Mouse (Mus musculus): ENCODE measurements around the gene Mccc1. TPM values are rescaled to one million over a fixed set of nuclear protein-coding genes. Genes with fewer than 3 reads are reported as not detected.

Mccc1 gene
- total RNA-seq (2021) = 10 to 100 TPM; 34.3 to 35.3 TPM
- long read RNA-seq, experiment 1, transcript Mccc1-201 (19 exons, 2,455 nt) = major isoform, 66 of 79 reads
- long read RNA-seq, experiment 1, partial matches to known transcripts = 2 of 79 reads
- long read RNA-seq, experiment 1, other reads (novel, unspliced or antisense) = 11 of 79 reads
- long read RNA-seq, experiment 2, transcript Mccc1-201 (19 exons, 2,455 nt) = major isoform, 44 of 54 reads
- long read RNA-seq, experiment 2, partial matches to known transcripts = 5 of 54 reads
- long read RNA-seq, experiment 2, other reads (novel, unspliced or antisense) = 5 of 54 reads

DNA sequence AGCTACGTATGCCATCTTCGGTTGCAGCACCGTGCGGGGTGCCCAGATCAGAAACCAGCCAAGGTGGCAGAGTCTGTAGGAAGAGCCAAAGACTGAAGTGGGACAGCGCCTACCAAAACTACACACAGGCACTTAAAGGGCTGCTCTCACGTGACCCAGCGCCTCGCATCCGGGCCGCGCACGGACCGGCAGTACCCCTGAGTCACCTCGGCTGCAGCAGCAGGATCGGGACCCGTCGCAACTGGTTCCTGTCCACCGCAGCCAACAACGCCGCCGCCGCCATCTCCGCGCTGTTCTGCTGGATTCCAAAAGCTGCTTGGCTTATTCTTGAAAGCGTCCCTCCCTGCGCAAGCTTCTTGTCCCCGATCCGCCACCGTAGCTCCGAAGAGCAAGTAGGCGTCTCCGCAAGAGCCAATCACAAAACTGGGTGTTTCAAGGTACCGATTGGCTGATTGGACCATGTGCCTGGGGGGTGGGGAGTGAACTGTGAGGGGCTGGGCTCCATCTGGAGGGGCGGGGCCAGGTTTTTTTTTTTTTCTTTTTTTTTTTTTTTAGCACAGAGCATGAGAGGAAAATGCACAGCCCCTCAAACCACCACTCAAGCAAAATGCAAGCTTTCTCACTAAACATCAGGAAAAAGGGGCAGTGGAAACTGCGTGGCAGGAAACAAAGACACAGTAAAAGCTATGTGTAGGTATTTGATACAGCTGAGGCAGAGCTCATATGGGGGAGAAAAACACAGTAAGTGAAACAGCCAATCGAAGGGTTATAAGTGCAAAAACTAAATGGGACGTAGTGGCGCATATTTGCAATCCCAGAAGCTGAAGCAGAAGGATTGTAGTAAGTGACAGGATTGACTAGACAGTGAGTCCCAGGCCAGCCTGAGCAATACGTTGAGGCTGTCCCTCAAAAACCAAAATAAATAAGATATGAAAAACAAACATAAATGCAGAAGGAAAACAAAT lies at the start of gene Mccc1:
Gene Mccc1, minus strand, starts transcription at position 404 of the 965 bp plus-strand sequence.
- DNase-seq (ENCODE audit: low spot score) = peak; percentile 96

DNA sequence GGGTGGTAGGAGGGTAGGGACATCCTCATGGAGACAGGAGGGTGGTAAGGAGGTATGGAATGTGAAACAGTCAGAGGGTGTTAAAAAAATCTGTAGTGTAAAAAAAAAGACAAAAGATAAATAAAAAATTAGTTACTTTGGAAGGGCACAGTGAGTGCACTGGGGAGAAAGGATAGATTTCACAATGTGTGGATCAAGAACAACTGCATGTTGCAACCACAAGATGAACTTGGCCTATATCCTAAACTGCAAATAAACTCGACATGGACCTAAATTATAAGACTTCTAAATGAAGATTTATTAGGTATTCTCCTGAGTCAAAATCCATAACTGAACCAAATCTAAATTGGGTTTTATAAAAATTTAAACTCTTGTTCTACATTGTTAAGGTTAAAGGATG lies 48.6 kb upstream of the Mccc1 start:
- DNase-seq (ENCODE audit: low spot score) = no peak

DNA sequence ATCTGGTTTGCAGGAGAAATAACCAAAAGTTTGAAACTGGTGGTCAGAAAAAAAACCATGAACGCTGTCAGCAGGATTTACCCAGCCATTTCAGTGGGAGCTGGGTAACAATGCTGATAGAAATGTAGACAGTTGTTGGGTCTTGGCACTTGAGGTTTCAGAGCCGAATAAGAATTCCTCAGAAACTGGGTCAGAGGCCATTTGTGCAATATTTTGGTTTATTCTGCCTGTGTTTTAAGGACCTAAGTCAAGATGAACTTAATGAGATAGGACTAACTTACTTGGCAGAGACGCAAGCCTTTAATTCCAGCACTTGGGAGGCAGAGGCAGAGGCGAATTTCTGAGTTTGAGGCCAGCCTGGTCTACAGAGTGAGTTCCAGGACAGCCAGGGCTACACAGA lies 44.6 kb upstream of the Mccc1 start:
- DNase-seq (ENCODE audit: low spot score) = no peak

DNA sequence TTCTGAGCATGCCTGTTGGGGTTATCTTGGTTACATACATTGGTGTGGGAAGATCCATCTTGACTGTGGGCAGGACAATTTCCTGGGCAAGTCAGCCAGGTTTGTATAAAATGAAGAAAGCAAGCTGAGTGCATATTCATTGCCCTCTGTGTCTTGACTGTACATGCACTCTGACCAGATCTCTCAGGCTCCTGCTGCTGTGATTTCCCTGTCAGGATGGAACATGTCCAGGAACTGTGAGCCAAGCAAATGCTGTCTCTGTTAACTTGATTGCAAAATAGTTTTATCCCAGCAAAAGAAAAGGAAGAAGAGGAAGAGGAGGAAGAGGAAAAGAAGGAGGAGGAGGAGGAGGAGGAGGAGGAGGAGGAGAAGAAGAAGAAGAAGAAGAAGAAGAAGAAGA lies 44.0 kb upstream of the Mccc1 start:
- no peak for DNase-seq (ENCODE audit: low spot score)

DNA sequence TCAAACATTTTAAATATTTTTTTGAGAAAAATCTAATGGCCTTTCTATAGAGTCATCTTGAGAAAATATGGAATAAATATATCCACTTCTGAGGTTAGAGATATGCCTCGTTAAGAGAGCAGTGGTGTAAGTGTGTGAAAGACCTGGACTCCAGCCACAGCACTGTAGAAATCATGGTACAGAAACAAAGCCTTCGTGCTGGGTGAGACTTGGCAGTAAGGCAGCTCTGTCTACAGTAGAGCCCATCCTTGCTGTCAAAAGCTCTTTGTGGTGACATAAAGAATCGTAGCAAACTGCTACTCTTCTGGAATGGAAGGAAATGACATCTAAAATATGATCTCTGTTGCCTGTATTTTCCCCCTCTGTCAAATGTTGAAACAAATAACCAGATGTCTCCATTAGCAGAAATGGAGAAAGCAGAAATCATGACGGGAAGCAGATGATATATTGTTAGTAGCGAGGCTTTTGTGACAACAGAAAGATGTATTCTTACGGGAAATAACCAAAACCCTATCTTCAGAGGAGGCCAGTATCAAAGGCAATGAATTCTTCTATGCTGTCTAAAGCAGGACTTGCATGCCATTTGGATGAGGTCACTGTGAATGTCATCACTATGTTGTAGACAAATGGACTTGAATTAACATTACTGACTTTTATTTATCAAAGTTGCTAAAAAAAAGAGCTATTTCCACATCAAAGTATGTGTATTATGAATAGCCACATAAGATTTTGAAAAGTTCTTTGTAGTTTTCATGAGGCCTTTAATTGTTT lies 31.4 kb upstream of the Mccc1 start:
- no peak for DNase-seq (ENCODE audit: low spot score)

DNA sequence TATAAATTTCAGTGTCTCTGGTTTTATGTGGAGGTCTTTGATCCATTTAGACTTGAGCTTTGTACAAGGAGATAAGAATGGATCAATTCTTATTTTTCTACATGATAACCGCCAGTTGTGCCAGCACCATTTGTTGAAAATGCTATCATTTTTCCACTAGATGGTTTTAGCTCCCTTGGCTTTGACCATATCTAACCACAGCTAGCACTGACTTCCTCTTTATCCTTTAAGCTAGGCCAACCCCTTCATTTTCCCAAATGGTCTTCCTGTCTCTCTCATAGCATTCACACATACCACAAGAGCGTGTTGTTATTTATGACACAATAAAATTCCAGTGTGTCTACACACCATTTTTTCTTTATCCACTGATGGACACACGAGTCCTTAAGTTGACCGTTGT lies 29.5 kb upstream of the Mccc1 start:
- DNase-seq (ENCODE audit: low spot score) = no peak

DNA sequence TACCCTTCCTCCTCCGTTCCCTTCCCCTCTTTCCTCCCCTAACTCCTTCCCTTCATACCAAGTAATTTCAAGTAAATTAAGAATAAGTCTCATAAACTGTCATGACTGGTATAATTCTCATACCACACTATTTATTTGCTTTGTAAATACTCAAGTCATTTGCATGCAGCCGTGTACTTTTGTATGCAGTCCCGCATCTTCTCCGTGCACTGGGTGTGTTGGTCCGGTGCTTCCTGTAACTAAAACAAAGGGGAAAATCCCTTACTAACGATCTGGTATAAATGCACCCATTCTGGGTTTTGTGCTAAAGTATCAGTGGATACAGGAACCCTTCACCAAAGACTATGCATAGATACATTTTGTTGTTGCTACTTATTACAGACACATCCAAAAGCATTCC lies 25.3 kb upstream of the Mccc1 start:
- no peak for DNase-seq (ENCODE audit: low spot score)

DNA sequence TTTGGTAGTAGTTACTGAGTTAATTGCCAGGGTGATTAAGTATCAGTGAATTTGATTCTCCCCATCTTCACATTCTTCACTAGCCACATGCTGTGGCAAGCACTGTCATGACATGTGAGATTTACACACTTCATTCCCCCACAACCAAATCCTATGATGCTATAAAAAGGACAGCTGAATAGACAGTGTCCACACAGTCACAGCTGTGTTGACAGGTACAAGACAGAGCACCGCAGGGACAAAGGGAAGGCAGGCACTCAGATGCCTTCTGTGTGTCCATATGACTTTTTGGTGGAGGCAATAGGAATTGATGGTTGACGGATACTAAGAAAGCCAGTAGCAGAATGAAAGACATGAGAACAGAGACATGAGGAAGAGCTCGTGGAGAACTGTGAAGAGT lies 10.8 kb upstream of the Mccc1 start:
- DNase-seq (ENCODE audit: low spot score) = no peak

DNA sequence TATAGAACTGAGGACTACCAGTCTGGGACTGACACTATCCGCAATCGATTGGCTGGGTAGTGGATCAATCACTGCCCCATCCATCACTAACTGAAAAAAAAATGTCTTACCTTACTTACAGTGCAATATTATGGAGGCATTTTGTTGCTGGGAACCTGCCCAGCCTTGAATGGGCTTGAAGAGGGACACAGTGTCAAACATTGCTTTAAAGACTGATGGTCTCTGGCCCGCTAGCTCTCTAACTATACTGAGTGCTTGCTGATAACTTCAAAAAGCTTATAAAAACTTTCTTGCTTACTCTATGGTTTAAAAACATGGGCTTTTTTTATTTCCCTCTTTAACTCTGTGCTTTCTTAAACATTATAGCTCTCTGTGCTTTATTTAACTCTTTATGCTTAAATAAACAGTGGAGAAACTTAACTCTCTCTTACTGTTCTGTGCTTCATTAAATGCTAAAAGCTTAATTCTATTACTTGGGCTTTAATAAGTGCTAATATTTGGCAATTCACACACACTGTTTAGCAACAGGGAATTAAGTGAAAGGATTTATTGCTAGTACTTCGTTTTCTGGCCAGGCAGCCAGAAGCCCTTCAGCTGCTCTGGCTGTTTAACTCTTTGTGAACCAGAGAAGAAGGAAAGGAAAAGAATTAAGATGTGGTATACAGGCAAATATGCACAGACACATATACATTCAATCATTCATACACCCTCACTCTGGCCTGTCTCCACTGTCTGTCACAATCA lies 8.1 kb upstream of the Mccc1 start:
- DNase-seq (ENCODE audit: low spot score) = no peak

DNA sequence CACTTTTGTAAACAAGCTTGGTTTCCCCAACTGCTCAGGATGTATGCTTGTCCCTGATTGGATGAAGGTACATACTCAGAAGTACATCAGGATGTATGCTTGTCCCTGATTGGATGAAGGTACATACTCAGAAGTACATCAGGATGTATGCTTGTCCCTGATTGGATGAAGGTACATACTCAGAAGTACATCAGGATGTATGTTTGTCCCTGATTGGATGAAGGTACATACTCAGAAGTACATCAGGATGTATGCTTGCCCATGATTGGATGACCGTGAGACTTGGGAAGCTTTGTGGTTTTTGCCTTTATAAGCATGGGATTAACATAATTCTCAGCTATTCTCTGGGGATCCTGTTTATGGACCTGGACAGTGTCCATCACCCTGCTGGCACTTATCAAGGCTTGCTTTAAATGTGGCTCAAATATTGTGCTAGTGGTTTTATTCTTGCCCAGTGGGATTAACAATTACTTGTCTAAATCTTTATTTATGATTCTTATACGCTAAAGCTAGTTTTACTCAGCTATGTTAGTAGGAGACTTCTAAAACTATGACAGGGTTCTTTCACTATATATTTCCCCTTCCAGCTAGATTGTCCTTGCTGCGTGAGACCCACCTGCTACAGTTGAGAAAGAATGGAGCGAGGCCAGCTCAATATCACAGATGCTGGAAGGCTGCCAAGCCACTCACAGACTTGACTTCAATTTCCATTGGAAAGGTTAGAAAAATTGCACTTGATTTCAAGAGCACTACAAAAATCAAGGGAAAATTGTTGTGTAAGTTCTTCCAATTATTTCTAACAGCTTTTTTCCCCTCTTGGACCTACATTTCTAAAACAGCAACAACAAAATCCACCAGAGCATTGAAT lies 3.8 kb upstream of the Mccc1 start:
- DNase-seq (ENCODE audit: low spot score) = no peak

DNA sequence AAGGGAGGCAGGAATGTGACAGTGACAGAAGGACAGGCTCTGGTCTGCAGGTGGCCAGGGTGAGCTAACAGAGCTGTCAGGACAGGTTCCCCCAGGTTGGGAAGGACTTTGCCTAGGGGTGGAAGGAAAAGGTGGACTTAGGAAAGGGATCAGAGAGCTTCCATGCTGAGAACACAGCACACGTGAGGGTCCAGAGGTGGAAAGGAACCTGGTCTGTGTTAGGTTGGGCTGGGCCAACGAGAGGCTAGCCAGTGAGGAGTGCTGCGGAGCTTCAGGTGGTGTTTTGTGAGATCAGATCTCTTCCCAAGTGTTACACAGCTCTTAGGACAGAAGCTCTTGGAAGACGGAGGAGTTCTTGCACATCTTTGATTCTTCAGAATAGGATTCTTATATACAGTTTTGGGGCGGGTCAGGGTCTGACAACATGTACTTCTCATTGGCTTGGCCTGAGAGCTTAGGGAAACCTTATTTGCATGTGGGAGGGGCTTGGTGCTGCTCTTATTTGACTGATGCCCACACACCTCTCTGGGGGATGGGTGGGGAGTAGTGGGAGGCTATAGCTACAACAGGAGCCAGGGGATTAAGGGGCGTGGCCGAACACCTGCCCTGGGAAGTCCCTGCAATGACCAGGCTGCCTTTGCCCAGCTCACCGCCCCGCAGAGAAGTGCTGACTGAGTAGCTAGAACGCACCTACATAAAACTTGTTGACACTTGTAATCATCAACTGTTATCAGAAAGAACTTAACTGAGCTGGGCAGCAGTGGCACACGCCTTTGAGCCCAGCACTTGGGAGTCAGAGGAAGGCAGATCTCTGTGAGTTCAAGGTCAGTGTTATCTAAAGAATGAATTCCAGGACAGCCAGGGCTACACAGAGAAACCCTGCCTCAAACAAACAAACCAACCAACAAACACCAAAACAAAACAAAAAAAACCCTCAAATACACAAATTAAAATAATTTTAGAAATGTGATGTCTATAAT lies 5.6 kb downstream of the Mccc1 start:
- no peak for DNase-seq (ENCODE audit: low spot score)

DNA sequence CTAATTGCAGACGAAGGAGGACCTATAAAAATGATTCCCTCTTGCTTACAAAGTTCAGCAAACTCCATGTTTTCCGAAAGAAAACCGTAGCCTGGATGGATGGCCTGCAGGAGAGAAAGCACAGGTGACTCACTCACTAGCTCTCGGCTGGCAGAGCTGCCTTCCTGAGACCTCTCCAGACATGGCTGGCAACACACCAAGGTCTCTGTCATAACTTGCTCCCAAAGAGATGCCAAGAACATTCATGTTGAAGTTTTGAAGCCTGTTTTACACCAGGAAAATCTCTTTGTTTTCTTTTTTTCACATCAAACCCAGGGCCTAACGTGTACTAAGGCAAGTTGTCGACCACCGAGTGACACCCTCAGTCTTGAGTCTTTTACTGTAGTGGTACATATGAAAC lies 9.8 kb downstream of the Mccc1 start:
- DNase-seq (ENCODE audit: low spot score) = no peak

DNA sequence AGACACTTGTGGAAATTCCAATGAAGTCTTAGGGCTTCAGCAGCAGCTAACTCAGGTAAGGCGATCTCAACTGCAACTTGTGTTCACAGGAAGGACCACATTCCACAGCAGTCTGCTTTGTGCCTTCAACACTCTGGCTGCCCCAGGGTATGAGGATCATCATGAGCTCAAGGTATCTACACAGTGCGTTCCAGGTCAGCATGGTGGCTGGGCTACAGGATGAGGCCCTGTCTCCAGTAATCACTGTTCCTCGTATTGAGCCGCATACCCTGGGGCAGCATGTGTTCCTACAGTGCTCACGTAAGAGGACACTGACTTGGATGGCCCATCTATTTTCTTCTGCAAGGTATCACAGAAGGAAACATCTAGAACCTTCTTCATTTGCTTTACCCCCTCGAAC lies 12.4 kb downstream of the Mccc1 start:
- DNase-seq (ENCODE audit: low spot score) = no peak

DNA sequence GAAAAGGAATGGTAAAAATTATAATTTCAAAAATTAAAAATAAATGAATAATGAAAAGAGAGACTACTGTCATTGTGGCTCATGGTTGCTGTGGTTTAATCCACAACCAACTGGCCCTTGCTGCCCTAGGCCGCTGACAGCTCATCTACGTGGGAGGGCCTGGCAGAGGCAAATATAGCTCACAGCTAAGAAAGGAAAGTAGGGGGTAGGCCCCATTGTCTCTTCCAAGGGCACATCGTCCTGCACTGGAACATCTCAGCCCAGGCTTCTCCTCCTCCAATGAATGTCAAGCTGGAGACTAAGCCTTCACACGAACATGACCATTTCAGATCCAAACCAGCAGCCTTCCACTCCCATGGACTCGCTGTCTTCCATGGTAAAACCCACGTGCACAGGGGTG lies 14.2 kb downstream of the Mccc1 start:
- no peak for DNase-seq (ENCODE audit: low spot score)

DNA sequence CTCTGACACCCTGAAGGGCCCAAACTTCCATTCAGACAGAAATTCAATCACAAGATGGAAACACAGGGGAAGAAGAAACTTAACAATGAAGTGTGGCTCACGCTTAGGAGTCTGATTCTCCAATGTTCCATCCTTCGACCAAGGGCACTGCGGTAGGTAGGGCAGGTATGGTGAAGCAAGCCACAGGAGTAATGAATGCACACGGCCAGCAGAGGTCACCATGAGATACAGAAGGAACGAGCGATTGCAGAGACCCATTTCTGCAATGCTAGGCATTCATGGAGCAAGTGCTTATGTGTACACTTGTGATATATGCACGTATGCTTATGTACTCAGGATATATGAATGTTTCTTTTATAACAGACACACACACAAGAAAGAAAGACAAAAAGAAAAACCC lies 26.9 kb downstream of the Mccc1 start:
- no peak for DNase-seq (ENCODE audit: low spot score)

DNA sequence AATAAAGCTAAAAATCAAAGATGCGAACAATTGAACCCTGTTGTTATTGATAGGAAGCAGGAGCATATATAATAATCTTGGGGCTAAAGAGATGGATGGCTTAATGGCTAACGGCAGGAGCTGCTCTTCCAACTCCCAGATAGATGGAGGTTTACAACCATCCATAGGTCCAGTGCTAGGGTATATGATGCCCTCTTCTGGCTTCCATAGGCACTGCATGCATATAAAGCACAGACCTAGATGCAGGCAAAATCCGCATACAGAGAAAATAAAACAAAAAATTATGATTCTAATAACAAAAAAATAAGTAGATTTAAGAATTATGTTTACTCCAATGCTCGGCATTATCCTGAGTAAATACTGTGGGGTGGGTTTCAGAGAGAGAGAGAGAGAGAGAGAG lies 27.5 kb downstream of the Mccc1 start:
- DNase-seq (ENCODE audit: low spot score) = peak; percentile 14

DNA sequence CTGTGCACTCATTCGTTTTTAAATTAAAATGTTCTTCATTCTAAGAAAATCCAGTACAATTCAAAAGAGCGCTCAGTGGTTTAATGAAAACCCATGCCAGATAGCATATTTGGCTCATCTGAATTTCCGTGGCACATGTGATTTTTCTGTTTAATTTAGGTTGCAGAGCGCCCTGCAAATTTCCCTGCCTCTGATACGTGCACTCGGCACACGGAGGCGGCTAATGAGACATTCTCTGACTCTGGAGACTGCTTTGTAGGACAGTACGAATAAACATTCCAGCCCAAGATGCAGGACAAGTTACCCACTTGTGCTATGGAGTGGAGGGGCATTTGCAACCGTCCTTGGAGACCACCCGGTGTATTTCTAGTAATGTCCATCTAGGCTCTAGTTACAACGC lies 29.3 kb downstream of the Mccc1 start:
- DNase-seq (ENCODE audit: low spot score) = no peak

DNA sequence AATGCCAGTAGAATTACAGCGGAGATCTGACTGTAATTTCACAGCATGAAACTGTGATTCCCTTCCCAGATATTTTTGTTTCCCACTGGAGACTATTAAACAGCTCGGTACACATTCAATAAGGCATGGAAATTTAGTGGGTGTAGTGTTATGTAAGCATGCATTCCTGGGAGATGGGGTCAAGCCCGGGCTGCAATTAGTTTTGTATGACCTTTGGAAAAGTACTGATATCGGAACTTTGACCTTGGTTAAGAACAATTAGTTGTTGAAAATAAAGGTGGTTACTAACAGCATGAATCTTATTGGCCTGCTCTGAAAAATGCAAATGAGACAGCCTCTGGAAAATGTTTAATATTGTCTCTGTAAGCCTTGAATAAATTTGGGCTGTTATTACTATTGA lies 30.0 kb downstream of the Mccc1 start:
- no peak for DNase-seq (ENCODE audit: low spot score)

DNA sequence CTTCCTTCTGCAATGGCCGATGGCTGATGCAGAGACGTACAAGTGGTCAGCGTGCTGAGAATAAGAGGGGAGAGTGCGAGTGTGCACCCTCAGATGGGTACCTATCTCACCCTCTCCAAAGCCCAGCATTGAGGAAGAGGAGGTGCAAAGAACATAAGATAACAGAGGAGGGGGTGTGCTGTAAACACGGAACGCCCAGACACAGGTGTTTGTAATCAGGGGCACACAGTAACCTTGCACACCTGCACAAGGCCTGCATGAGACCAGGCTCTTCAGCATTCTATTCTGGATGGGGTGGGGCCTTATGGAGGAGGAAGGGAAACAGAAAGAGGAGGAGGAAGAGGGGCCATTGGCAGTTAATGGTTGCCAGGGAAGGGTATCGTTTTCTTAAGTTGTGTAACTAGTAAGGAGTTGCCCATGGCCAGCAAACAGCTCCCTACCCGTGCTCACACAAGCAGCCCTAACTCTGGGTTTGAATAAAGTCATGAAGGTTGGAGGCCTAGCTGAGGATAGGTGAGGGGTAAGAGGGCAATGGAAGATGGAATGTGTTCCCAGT lies 33.0 kb downstream of the Mccc1 start:
- no peak for DNase-seq (ENCODE audit: low spot score)
